Mouse (Mus musculus) intestine, embryonic 14.5 days (tissue): ENCODE measurements around the gene 1700067K01Rik. TPM values are rescaled to one million over a fixed set of nuclear protein-coding genes. Genes with fewer than 3 reads are reported as not detected.

Source experiments
- ATAC-seq: fragments of 200-750 bp; cut with Nextera tagmentation; replicated peaks from 2 replicates; pipeline ENCODE4 v1.8.0; 2017; ENCODE audit warnings: low read depth, moderate number of reproducible peaks, moderate TSS enrichment, moderate library complexity; ENCODE audit not compliant: low FRiP score, low TSS enrichment
- DNase-seq: peaks from one replicate; pipeline ENCODE4 v3.0.0-alpha.2; 2018; ENCODE audit warnings: low spot score
- H3K27ac ChIP-seq: fragments of 300-500 bp; sonication (generic); 2 replicates; pipeline ENCODE4 v1.5.1; 2014; ENCODE audit warnings: low read depth, mild to moderate bottlenecking, control low read depth
- H3K27me3 ChIP-seq: fragments of 300-500 bp; sonication (generic); replicated peaks from 2 replicates; pipeline ENCODE4 v1.6.1; 2014; ENCODE audit warnings: low read length, control low read depth; ENCODE audit not compliant: control insufficient read depth, insufficient read depth
- H3K36me3 ChIP-seq: fragments of 300-500 bp; sonication (generic); 2 replicates; pipeline ENCODE4 v1.6.1; 2014; ENCODE audit warnings: low read length, control low read depth; ENCODE audit not compliant: control insufficient read depth, insufficient read depth
- H3K4me1 ChIP-seq: fragments of 300-500 bp; sonication (generic); replicated peaks from 2 replicates; pipeline ENCODE4 v1.6.1; 2014; ENCODE audit warnings: low read length, control low read depth, mixed read lengths; ENCODE audit not compliant: control insufficient read depth, insufficient read depth
- H3K4me2 ChIP-seq: fragments of 300-500 bp; sonication (generic); 2 replicates; pipeline ENCODE4 v1.6.1; 2014; ENCODE audit warnings: low read length
- H3K4me3 ChIP-seq: fragments of 300-500 bp; sonication (generic); 2 replicates; pipeline ENCODE4 v1.5.1; 2014; ENCODE audit warnings: low read depth, low read length, control low read depth, mixed read lengths
- H3K9ac ChIP-seq: fragments of 300-500 bp; sonication (generic); 2 replicates; pipeline ENCODE4 v1.6.1; 2014; ENCODE audit warnings: mild to moderate bottlenecking, low read length
- H3K9me3 ChIP-seq: fragments of 300-500 bp; sonication (generic); 2 replicates; pipeline ENCODE4 v1.6.1; 2016; ENCODE audit warnings: low read length, control low read depth; ENCODE audit not compliant: control insufficient read depth
- WGBS: fragments of 180-500 bp; shearing (Covaris S2); extraction: QIAGEN DNeasy Blood & Tissue Kit; methylation state at CpG from one replicate; pipeline ENCODE4 v1.1.7; 2014; 5-methylcytosine and 5-hydroxymethylcytosine counted together
- polyA plus RNA-seq: library from polyadenylated mRNA; unstranded; fragments of >200 nt; fragmentation: Nextera tagmentation; extraction: Ambion mirVana; gene quantifications from 2 replicates; pipeline ENCODE4 v1.2.1, GENCODE M21; 2014

The 1700067K01Rik gene
- polyA plus RNA-seq, 1 experiment from 2014 or later = 0.39 TPM

- Histone ChIP-seq H3K27ac (no peak overlapping the region), H3K9ac (no peak overlapping the region), H3K4me3 (peak overlapping the region; percentile 87), H3K4me2 (peak overlapping the region; percentile 80), H3K36me3 (peaks cover 29% of the 10 kb centered on the region), H3K9me3 (no peaks in the 10 kb centered on the region), H3K27me3 (no peaks in the 10 kb centered on the region), H3K4me1 (peaks cover 15% of the 10 kb centered on the region)
- 80% methylated on average over 6 of the region's 6 CpGs for WGBS
- DNase-seq (no peak), ATAC-seq (no peak)
These were observed 29.6 kb upstream of the 1700067K01Rik start for GRCm38 (mm10) chr8:83971661-83972060.

DNA sequence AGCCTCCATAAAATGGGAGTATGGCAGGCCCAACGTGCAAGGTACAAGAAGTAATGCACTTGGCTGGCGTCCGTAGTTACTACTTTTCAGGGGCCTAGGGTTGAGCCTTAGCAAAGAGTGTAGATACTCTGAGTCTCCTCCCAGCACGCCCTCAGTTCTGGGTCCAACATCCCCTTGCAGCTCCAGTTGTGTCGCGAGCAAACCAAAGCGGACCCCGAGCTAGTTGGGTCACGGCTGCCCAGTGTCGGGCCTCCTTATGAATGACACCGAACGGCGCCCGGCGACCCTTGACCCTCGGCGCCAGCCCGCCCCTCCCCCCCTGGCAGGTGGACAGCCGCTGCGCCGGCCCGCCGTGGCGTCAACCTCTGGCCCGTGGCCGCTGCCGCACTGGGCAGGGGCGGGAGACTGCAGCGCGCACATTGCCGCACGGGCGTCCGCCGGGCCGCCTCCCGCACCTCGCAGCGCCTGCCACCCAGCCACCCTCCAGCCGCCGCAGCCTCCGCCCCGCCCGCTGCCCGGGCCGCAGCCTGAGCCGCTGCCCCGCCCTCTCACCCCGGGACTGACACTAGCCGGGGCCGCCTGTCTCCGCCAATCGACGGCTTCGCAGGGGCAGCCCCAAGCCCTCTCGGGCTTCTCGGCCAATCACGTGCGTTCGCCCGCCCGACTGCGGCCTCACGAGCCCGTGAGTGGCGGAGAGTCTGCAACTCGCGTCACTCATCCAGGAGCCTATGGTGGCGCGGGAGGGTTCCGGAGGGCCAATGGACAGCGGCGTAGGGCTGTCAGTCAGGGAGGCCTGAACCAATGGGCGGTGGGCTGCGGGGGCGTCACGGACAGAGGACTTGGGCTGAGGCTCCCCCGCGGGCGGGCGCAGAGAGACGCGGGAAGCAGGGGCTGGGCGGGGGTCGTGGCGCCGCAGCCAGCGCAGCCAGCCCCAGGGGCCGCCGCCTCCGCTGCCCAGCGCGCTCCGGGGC, 28.9 kb upstream of the 1700067K01Rik start, which contains the start of gene Prkaca:
Gene Prkaca, plus strand, starts transcription at position 844 of the 971 bp plus-strand sequence.
- Histone ChIP-seq H3K27ac (peak within 1 kb of the TSS; percentile 51), H3K9ac (peak within 1 kb of the TSS; percentile 78), H3K9me3 (no peaks in the 10 kb centered on the region), H3K4me2 (peak within 1 kb of the TSS; percentile 95), H3K36me3 (peaks cover 24% of the 10 kb centered on the region), H3K4me3 (peak within 1 kb of the TSS; percentile 87), H3K4me1 (peaks cover 22% of the 10 kb centered on the region), H3K27me3 (no peaks in the 10 kb centered on the region)
- DNase-seq (peak; percentile 95), ATAC-seq (peak; percentile 100)
- WGBS = under 1% methylated on average over 72 of the region's 94 CpGs

DNA sequence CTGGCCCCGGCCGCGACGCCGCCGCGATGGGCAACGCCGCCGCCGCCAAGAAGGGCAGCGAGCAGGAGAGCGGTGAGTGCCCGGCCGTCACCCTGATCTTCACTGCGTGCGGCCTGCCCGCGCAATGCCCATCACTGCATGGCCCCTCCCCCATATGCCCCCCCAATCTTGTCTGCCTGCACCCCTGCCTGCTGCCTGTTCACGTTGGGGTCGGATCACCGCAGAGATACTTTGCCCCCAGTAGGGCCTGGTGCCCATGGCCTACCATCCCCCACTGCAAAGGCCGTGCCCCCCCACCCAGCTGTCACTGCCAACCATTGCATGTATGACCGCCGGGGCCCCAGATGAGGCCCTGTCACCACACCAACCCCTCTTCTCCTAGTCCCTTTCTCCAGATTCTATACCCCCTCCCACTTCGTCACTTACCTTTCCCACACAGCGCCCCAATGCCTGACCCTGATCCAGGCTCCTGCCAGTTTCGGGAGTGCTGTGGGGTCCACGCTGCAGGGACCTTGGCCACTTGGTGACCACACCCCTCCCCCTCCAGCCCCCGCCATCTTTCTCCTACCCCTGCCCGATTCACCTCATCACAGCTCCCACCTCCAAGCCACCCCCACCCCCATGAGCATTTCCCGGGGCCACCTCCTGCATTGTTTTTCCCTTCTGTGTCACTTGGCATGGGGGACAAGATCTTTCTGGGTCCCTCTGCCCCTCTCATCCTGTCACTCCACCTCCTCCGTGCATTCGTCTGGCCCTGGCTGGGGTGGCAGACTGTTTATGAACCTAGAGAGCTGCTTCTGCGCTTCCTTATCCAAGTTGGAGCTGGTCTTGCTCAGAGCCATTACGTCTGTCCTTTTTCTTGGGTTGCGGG, 27.9 kb upstream of the 1700067K01Rik start:
- Histone ChIP-seq H3K4me3 (peak overlapping the region; percentile 87), H3K4me2 (peak overlapping the region; percentile 95), H3K27me3 (no peaks in the 10 kb centered on the region), H3K9ac (peak overlapping the region; percentile 78), H3K27ac (peak overlapping the region; percentile 51), H3K9me3 (no peaks in the 10 kb centered on the region), H3K4me1 (peaks cover 27% of the 10 kb centered on the region), H3K36me3 (peaks cover 22% of the 10 kb centered on the region)
- peak; percentile 28 for ATAC-seq
- 2% methylated on average over 37 of the region's 37 CpGs for WGBS
- no peak for DNase-seq

DNA sequence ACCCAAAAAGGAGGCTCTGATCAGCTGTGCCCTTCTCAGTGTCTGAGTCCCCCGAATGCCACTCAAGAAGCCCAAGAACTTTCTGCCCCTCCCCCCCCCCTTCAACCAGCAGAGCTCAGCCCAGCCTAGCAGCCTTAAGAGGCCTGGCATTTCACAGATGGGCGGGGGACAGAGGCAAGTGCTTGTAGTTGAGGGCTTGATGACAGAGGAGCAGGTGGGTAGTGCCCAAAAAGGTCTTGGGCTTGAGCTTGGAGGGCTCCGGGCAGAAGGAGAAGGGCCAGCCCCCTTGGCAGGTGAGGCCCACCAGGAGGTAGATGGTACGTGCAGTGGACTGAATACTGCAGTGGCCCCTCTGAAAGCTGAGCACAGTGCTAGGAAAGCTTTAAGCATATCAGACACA, 26.8 kb upstream of the 1700067K01Rik start:
- Histone ChIP-seq H3K27ac (no peak overlapping the region), H3K4me2 (no peak overlapping the region; the same call in 1 of the 2 replicates), H3K9me3 (no peaks in the 10 kb centered on the region), H3K27me3 (no peaks in the 10 kb centered on the region), H3K4me1 (peaks cover 27% of the 10 kb centered on the region), H3K4me3 (no peak overlapping the region), H3K36me3 (peaks cover 16% of the 10 kb centered on the region), H3K9ac (no peak overlapping the region)
- no peak for ATAC-seq
- WGBS = 90% methylated on average over 4 of the region's 4 CpGs
- DNase-seq = no peak

DNA sequence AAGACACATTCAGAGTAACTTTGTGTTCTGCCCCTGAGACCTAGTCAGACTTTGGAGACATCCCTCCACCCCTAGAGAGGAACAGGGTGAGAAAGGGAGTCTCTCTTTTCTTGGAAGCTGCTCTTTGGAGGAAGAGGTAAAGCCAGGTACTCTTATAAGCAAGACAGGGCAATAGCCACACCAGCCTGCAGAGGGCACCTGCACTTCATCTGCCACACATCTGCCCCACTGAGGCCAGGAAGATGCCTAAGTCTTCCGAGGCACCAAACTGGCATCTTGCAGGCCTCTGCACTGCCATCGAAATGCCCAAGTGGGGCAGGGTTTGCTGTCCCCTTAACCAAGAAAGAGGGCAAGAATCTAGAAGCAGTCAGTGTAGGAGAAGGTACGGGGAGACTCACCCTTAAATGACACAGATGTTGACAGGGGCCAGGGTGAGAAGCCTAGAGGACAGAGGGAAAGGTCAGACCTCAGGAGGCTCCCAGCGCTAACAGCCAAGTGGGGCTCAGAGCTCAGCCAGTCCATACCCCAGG, 25.1 kb upstream of the 1700067K01Rik start:
- no peak for ATAC-seq
- 88% methylated on average over 4 of the region's 4 CpGs for WGBS

DNA sequence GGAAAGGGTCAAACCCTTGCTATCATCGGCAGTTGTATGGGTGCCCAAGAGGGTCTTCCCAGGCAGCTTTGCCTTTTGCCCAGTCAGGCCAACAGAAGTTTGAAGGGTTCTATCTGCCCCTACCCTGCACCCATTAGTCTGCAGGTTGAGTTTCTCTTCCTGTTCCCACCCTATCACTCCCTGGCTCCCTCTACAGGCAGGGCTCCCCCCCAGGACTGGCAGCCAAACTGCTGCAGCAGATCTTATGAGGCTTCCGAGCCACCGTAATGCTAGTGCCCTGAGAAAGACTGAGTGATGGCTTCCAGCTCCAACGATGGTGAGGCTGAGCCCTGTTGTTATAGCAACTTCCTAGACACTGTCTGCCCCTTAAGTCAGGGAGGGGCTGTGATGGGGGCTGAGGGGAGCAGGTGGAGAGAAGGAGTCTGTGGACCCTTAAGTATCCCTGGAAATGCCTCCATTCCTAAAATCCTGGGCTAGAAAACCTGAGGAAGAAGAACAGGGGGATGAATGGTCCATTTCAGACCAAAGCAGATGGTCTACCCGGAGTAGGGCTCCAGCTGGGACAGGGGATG, 24.4 kb upstream of the 1700067K01Rik start:
- 73% methylated on average over 5 of the region's 5 CpGs for WGBS
- no peaks in the 10 kb centered on the region for H3K9me3 ChIP-seq
- H3K4me2 ChIP-seq = no peak overlapping the region
- H3K4me1 ChIP-seq = peaks cover 26% of the 10 kb centered on the region
- no peaks in the 10 kb centered on the region for H3K27me3 ChIP-seq
- H3K9ac ChIP-seq = no peak overlapping the region
- peaks cover 35% of the 10 kb centered on the region for H3K36me3 ChIP-seq
- DNase-seq = no peak
- no peak overlapping the region for H3K4me3 ChIP-seq
- no peak overlapping the region for H3K27ac ChIP-seq
- no peak for ATAC-seq

More for the DNA sequence above, 25.1 kb upstream of the 1700067K01Rik start:
- Histone ChIP-seq H3K9ac (no peak overlapping the region), H3K4me3 (no peak overlapping the region), H3K27me3 (no peaks in the 10 kb centered on the region), H3K27ac (no peak overlapping the region), H3K36me3 (peaks cover 28% of the 10 kb centered on the region), H3K4me1 (peaks cover 27% of the 10 kb centered on the region), H3K9me3 (no peaks in the 10 kb centered on the region), H3K4me2 (no peak overlapping the region)
- DNase-seq = no peak

- Histone ChIP-seq H3K27ac (no peak overlapping the region), H3K9me3 (no peaks in the 10 kb centered on the region), H3K4me2 (no peak overlapping the region; the same call in 1 of the 2 replicates), H3K36me3 (peaks cover 43% of the 10 kb centered on the region), H3K27me3 (no peaks in the 10 kb centered on the region), H3K9ac (no peak overlapping the region), H3K4me3 (no peak overlapping the region), H3K4me1 (peaks cover 23% of the 10 kb centered on the region)
- DNase-seq = no peak
- WGBS = 46% methylated on average over 6 of the region's 6 CpGs
- no peak for ATAC-seq
These were observed 23.7 kb upstream of the 1700067K01Rik start for GRCm38 (mm10) chr8:83977646-83978045.

DNA sequence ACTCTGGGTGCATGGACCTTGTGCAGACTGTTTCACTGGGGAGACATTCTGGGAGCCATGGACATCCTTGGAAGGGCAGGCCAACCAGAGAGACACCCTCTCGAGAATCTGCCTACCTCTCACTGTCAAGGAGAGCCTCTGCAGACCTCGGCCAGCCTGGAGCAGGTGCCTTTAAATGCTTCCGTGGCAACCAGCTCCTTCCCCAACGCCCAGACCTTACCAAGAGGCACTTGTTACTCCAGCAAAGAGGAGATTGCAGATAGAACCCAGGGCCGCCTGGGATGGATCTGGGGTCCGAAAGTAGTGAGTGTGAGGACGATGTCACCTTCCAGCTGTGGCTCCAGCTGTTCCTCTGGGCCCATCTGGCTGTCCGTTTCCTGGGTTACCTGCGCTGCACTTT, 23.1 kb upstream of the 1700067K01Rik start:
- H3K27ac ChIP-seq = no peak overlapping the region
- no peak for ATAC-seq

More for the DNA sequence above, 23.1 kb upstream of the 1700067K01Rik start:
- Histone ChIP-seq H3K4me2 (no peak overlapping the region), H3K4me1 (peaks cover 23% of the 10 kb centered on the region), H3K36me3 (peaks cover 48% of the 10 kb centered on the region), H3K4me3 (no peak overlapping the region), H3K9me3 (no peaks in the 10 kb centered on the region), H3K27me3 (no peaks in the 10 kb centered on the region), H3K9ac (no peak overlapping the region)
- no peak for DNase-seq
- WGBS = 69% methylated on average over 9 of the region's 9 CpGs
